Mouse (Mus musculus) left cerebral cortex, adult 18-20 months (tissue): ENCODE measurements around the gene Helb. TPM values are rescaled to one million over a fixed set of nuclear protein-coding genes. Genes with fewer than 3 reads are reported as not detected.

Experiments
- DNase-seq, 2 experiments: peaks; one replicate each; pipeline ENCODE4 v3.0.0; 2021 to 2022; ENCODE audit warnings: low spot score in 2 of 2, mixed read lengths in 1 of 2
- total RNA-seq, 2 experiments: library from RNA; stranded (reverse); gene quantifications; 2 replicates each; pipeline ENCODE4 v1.2.3; 2021

Gene Helb
- total RNA-seq, 2 experiments from 2014 or later = 2.7 to 3.0 TPM

- no peak for DNase-seq
Observed at GRCm38 (mm10) chr10:120095136-120095535, 17.7 kb downstream of the Helb start.

GRCm38 (mm10) chr10:120092548-120092947, 20.2 kb downstream of the Helb start:
- no peak for DNase-seq

- DNase-seq = no peak
Observed at GRCm38 (mm10) chr10:120077850-120078249, 34.9 kb downstream of the Helb start.

- DNase-seq = no peak
Observed at GRCm38 (mm10) chr10:120066319-120066718, 46.5 kb downstream of the Helb start.

- DNase-seq = peak; percentile 62 to 64
Observed at GRCm38 (mm10) chr10:120064424-120064823, 48.4 kb downstream of the Helb start.

GRCm38 (mm10) chr10:120061238-120062130, 51.3 kb downstream of the Helb start:
- DNase-seq = no peak

- DNase-seq = no peak
Observed at GRCm38 (mm10) chr10:120060579-120061237, 52.1 kb downstream of the Helb start.

GRCm38 (mm10) chr10:120044714-120045234, 68.0 kb downstream of the Helb start:
- DNase-seq = no peak

GRCm38 (mm10) chr10:120044237-120044636, 68.5 kb downstream of the Helb start:
- DNase-seq = no peak

GRCm38 (mm10) chr10:120038194-120038593, 74.6 kb downstream of the Helb start:
- DNase-seq = peak; percentile 53 to 71

- no peak for DNase-seq
Observed at GRCm38 (mm10) chr10:120035824-120036223, 77.0 kb downstream of the Helb start.

GRCm38 (mm10) chr10:120035211-120035733, 77.5 kb downstream of the Helb start:
- no peak for DNase-seq

- DNase-seq = no peak
Observed at GRCm38 (mm10) chr10:120033866-120034265, 78.9 kb downstream of the Helb start.

Other genes starting within 250 kb of the Helb start
- 10 to 100 TPM; 59.8 to 65.0 TPM for gene Tmbim4, start 88.6 kb upstream of the Helb start, total RNA-seq
- gene Irak3, start 89.1 kb upstream of the Helb start, total RNA-seq = 1 to 10 TPM in 1 of 2 experiments, under 1 TPM in 1; 0.79 to 1.2 TPM
- 10 to 100 TPM; 20.0 to 22.2 TPM for gene Llph, start 114.1 kb upstream of the Helb start, total RNA-seq